Mouse (Mus musculus) CH12.LX (cell line): Measurements from ENCODE around the gene Anp32e. TPM values are rescaled to one million over a fixed set of nuclear protein-coding genes. Genes with fewer than 3 reads are reported as not detected.
"Not testable (repeated sequence)": the region's sequence is repeated elsewhere in the genome, so short reads cannot be mapped to it uniquely, and the experiment has no call there.

Experiments used
- DNase-seq: peaks from one replicate; pipeline ENCODE4 v3.0.0-alpha.2; 2013; ENCODE audit errors: extremely low read depth
- H3K27ac ChIP-seq: 2 replicates; pipeline ENCODE4 v1.5.1; 2012; ENCODE audit warnings: low read depth, mild to moderate bottlenecking, control low read depth, moderate library complexity; ENCODE audit not compliant: insufficient read depth
- H3K27me3 ChIP-seq: replicated peaks from 2 replicates; pipeline ENCODE3; 2012; ENCODE audit warnings: inconsistent platforms
- H3K36me3 ChIP-seq, 2 experiments: replicated peaks in 1 of 2; 2 replicates each; pipeline versions ENCODE3 to v1.6.1; 2012; ENCODE audit warnings: inconsistent platforms in 1 of 2, low read length in 1 of 2, mild to moderate bottlenecking in 1 of 2, mixed read lengths in 1 of 2, moderate library complexity in 1 of 2; ENCODE audit not compliant: control insufficient read depth in 1 of 2, insufficient read depth in 1 of 2
- H3K4me1 ChIP-seq, 2 experiments: 2 replicates each; pipeline ENCODE4 v1.6.1; 2012; ENCODE audit warnings: inconsistent platforms in 1 of 2, moderate library complexity in 1 of 2; ENCODE audit not compliant: insufficient read depth in 2 of 2, control insufficient read depth in 1 of 2
- H3K4me2 ChIP-seq: 2 replicates; pipeline ENCODE4 v1.6.1; 2012; ENCODE audit warnings: low read depth, mild to moderate bottlenecking, control low read depth; ENCODE audit not compliant: poor library complexity, insufficient read depth, severe bottlenecking
- H3K4me3 ChIP-seq, 3 experiments: fragments of 150-350 bp in 1 of 3; sonication (generic) in 1 of 3; replicated peaks in 1 of 3; 2 replicates each; pipeline versions ENCODE3 to v1.5.1; 2011 to 2012; ENCODE audit warnings: low read depth in 2 of 3, low read length in 2 of 3, mild to moderate bottlenecking in 2 of 3, moderate library complexity in 2 of 3, control low read depth in 1 of 3, improper control_type of control experiment in 1 of 3, inconsistent platforms in 1 of 3, mixed read lengths in 1 of 3; ENCODE audit not compliant: poor library complexity in 1 of 3
- H3K79me2 ChIP-seq: replicated peaks from 2 replicates; pipeline ENCODE4 v1.6.1; 2012; ENCODE audit warnings: mild to moderate bottlenecking, moderate library complexity; ENCODE audit not compliant: control insufficient read depth, poor library complexity, insufficient read depth, severe bottlenecking; ENCODE audit errors: extremely low read depth
- H3K9ac ChIP-seq: 2 replicates; pipeline ENCODE4 v1.6.1; 2012; ENCODE audit warnings: low read depth, mild to moderate bottlenecking, control low read depth, moderate library complexity; ENCODE audit not compliant: insufficient read depth
- H3K9me3 ChIP-seq: replicated peaks from 2 replicates; pipeline ENCODE3; 2012; ENCODE audit warnings: low read length, inconsistent platforms, mixed read lengths
- CHD1 ChIP-seq: IDR thresholded peaks from 2 replicates; pipeline ENCODE4 v1.6.1; 2012; ENCODE audit warnings: low read depth, low read length, improper control_type of control experiment, inconsistent platforms
- CTCF ChIP-seq, 2 experiments: IDR thresholded peaks in 1 of 2; conservative IDR thresholded peaks in 1 of 2; 2 replicates each; pipeline ENCODE4 v1.5.1; 2011 to 2012; ENCODE audit warnings: low read depth in 2 of 2, low read length in 2 of 2, improper control_type of control experiment in 1 of 2, inconsistent platforms in 1 of 2, mild to moderate bottlenecking in 1 of 2, moderate library complexity in 1 of 2
- E2F4 ChIP-seq: IDR thresholded peaks from 2 replicates; pipeline ENCODE4 v1.6.1; 2011; ENCODE audit warnings: low read depth, low read length, improper control_type of control experiment; ENCODE audit not compliant: insufficient replicate concordance
- EP300 ChIP-seq: IDR thresholded peaks from 2 replicates; pipeline ENCODE4 v1.6.1; 2011; ENCODE audit warnings: low read length, improper control_type of control experiment
- HCFC1 ChIP-seq: IDR thresholded peaks from 2 replicates; pipeline ENCODE4 v1.6.1; 2012; ENCODE audit warnings: low read depth, mild to moderate bottlenecking, inconsistent platforms, low read length, improper control_type of control experiment
- JUN ChIP-seq: IDR thresholded peaks from 2 replicates; pipeline ENCODE4 v1.6.1; 2011; ENCODE audit warnings: low read depth, mild to moderate bottlenecking, low read length, improper control_type of control experiment, moderate library complexity; ENCODE audit not compliant: insufficient read depth
- MAZ ChIP-seq: IDR thresholded peaks from 2 replicates; pipeline ENCODE4 v1.6.1; 2012; ENCODE audit warnings: low read depth, mild to moderate bottlenecking, inconsistent platforms, low read length, improper control_type of control experiment, moderate library complexity
- MXI1 ChIP-seq: IDR thresholded peaks from 2 replicates; pipeline ENCODE4 v1.6.1; 2011; ENCODE audit warnings: mild to moderate bottlenecking, low read depth, low read length, improper control_type of control experiment
- MYC ChIP-seq: IDR thresholded peaks from 2 replicates; pipeline ENCODE4 v1.6.1; 2011; ENCODE audit warnings: low read depth, mild to moderate bottlenecking, improper control_type of control experiment, low read length
- NELFE ChIP-seq: IDR thresholded peaks from 2 replicates; pipeline ENCODE4 v1.6.1; 2011; ENCODE audit warnings: low read depth, low read length, improper control_type of control experiment
- NRF1 ChIP-seq: IDR thresholded peaks from 2 replicates; pipeline ENCODE4 v1.6.1; 2014; ENCODE audit warnings: low read depth, mild to moderate bottlenecking, inconsistent platforms, low read length, improper control_type of control experiment, moderate library complexity
- POLR2A ChIP-seq: IDR thresholded peaks from 2 replicates; pipeline ENCODE4 v1.6.1; 2011; ENCODE audit warnings: low read depth, mild to moderate bottlenecking, improper control_type of control experiment, low read length
- SIN3A ChIP-seq: IDR thresholded peaks from 2 replicates; pipeline ENCODE4 v1.6.1; 2012; ENCODE audit warnings: low read length, improper control_type of control experiment, inconsistent platforms
- TBP ChIP-seq: conservative IDR thresholded peaks from 2 replicates; pipeline ENCODE4 v1.6.1; 2011; ENCODE audit warnings: low read depth, low read length, improper control_type of control experiment
- UBTF ChIP-seq: IDR thresholded peaks from 2 replicates; pipeline ENCODE4 v1.6.1; 2012; ENCODE audit warnings: low read depth, mild to moderate bottlenecking, inconsistent platforms, low read length, improper control_type of control experiment, moderate library complexity
- USF1 ChIP-seq: IDR thresholded peaks from 2 replicates; pipeline ENCODE4 v1.6.1; 2014; ENCODE audit warnings: low read depth, mild to moderate bottlenecking, inconsistent platforms, low read length, improper control_type of control experiment
- USF2 ChIP-seq: conservative IDR thresholded peaks from 2 replicates; pipeline ENCODE4 v1.6.1; 2011; ENCODE audit warnings: low read depth, low read length, improper control_type of control experiment
- ZC3H11A ChIP-seq: IDR thresholded peaks from 2 replicates; pipeline ENCODE4 v1.6.1; 2012; ENCODE audit warnings: low read depth, mild to moderate bottlenecking, inconsistent platforms, low read length, improper control_type of control experiment
- ZMIZ1 ChIP-seq: IDR thresholded peaks from 2 replicates; pipeline ENCODE4 v1.6.1; 2012; ENCODE audit warnings: low read depth, mild to moderate bottlenecking, inconsistent platforms, low read length, improper control_type of control experiment
- ZNF384 ChIP-seq: IDR thresholded peaks from 2 replicates; pipeline ENCODE4 v1.6.1; 2012; ENCODE audit warnings: low read depth, low read length, improper control_type of control experiment, inconsistent platforms
- dilution Hi-C: fragments of 300-500 bp; cut with MboI; formaldehyde crosslinking; loops from 2 replicates; pipeline ENCODE4 v1.14.3; 2020; ENCODE audit warnings: low sequenced_read_pairs; ENCODE audit not compliant: extremely low pct_unique_long_range_greater_than_20kb, extremely low pct_ligation_motif_present
- in situ Hi-C: fragments of 300-500 bp; cut with MboI; formaldehyde crosslinking; loops from 3 replicates; pipeline ENCODE4 v1.14.3; 2019; ENCODE audit warnings: low sequenced_read_pairs, low pct_ligation_motif_present, low pct_unique_long_range_greater_than_20kb, mixed read lengths
- polyA plus RNA-seq: library from polyadenylated mRNA; unstranded; fragments of >175 nt; gene quantifications from 2 replicates; pipeline ENCODE4 v1.2.1, GENCODE M21; 2012; ENCODE audit warnings: low read depth; ENCODE audit not compliant: insufficient read length
- total RNA-seq, 2 experiments: library from RNA; depleted of rRNA; stranded (reverse); fragments of 300-350 nt in 1 of 2; fragments of >200 nt in 1 of 2; gene quantifications; 2 replicates each; pipeline ENCODE4 v1.2.3; 2012 to 2014

Gene Anp32e
- total and polyA plus RNA-seq, 3 experiments, result 74.2 to 439 (median 85.2) TPM

DNA sequence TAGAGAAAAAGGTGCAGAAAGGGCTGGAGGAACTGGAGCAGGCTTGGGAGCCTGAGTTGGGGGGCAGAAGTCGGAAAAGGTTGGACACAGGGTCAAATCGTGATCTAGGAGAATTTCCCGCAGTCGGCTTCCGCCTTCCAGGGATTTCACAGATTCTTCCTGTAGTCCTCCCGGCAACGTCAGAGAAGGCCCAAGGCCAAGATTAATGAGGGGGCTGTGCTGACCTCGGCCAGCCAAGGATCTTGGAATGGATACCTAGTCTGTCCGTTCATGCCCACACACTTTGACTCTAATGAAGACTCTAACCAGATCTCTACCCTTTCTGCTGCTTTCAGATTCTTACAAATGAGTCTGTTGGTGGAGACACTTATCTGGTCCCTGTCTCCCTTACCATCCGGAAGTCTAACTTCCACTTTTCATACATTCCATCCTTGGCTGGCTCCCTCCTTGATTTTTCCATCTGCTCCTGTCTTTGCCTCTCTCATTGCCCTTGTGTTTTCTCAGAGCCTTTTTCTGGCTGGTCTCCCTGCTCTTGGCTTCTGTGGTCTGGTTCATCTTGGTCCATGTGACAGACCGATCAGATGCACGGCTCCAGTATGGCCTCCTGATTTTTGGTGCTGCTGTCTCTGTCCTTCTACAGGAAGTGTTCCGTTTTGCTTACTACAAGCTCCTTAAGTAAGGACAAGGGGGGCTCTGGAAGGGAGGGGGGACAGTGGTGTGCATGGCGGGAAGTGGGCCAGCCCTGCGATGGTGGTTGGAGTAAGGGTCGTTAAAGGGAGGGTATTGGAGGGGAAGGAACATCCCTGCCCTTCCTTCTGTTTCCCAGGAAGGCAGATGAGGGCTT is 34.5 kb upstream of the Anp32e start:
- H3K9me3 ChIP-seq, result no peaks in the 10 kb centered on the region
- H3K9ac ChIP-seq, result peak overlapping the region; percentile 99
- dilution Hi-C loops, result no loop called here
- no peaks in the 10 kb centered on the region for H3K27me3 ChIP-seq
- DNase-seq, result no peak
- peaks cover 7 to 31% of the 10 kb centered on the region in 2 experiments for H3K36me3 ChIP-seq
- TF ChIP-seq USF1 (no peak), UBTF (no peak), POLR2A (no peak), MAZ (no peak), CTCF (conservative IDR thresholded peaks at IDR 0.05 in 1 of 2, IDR thresholded peaks at IDR 0.05 in 1 of 2; ENCODE audit: low read depth in 2 of 2, low read length in 2 of 2) (no peak), MYC (no peak), USF2 (no peak), ZMIZ1 (no peak), ZNF384 (no peak), NRF1 (no peak), JUN (no peak), NELFE (no peak), SIN3A (no peak; the same call in 1 of the 2 replicates), EP300 (no peak), MXI1 (no peak), TBP (no peak), CHD1 (no peak), HCFC1 (no peak), ZC3H11A (no peak), E2F4 (no peak)
- H3K4me2 ChIP-seq, result peak overlapping the region; percentile 92
- peak overlapping the region; percentile 85 to 98 (median 90) for H3K4me3 ChIP-seq
- H3K79me2 ChIP-seq, result peaks cover 16% of the 10 kb centered on the region
- H3K4me1 ChIP-seq, result peaks cover 10 to 50% of the 10 kb centered on the region in 2 experiments
- no peak overlapping the region; the same call in 1 of the 2 replicates for H3K27ac ChIP-seq
- in situ Hi-C loops, result no loop called here

DNA sequence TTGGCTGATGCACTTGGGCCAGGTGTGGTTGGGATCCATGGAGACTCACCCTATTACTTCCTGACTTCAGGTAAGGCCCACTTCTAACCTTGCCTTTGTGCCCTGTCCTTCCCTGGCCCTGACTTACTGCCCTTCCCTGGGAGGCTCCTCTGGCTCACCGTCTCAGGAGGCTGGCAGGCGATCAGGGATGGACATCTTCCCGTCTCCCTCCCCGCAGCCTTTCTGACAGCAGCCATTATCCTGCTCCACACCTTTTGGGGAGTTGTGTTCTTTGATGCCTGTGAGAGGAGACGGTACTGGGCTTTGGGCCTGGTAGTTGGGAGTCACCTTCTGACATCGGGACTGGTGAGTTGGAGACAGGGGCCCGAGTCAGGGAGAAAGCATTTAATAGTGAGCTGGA is 33.5 kb upstream of the Anp32e start:
- peaks cover 7 to 32% of the 10 kb centered on the region in 2 experiments for H3K36me3 ChIP-seq
- H3K4me2 ChIP-seq, in situ Hi-C loops, dilution Hi-C loops, H3K27ac ChIP-seq, DNase-seq, H3K27me3 ChIP-seq, H3K4me3 ChIP-seq, H3K9ac ChIP-seq, H3K9me3 ChIP-seq: not testable (repeated sequence)
- H3K79me2 ChIP-seq, result peaks cover 15% of the 10 kb centered on the region
- peaks cover 10 to 49% of the 10 kb centered on the region in 2 experiments for H3K4me1 ChIP-seq
